Mouse (Mus musculus) thymus, postnatal 36 days (tissue): ENCODE measurements around the gene Nme7.

Source experiments
- DNase-seq, 2 experiments: peaks; one replicate each; pipeline ENCODE4 v3.0.0; 2022; ENCODE audit warnings: mixed read lengths in 2 of 2

Gene Nme7

GRCm38 (mm10) chr1:164440708-164441407 is 136.9 kb downstream of the Nme7 start:
- DNase-seq = no peak

- no peak for DNase-seq
Measured at GRCm38 (mm10) chr1:164441408-164441974, 137.6 kb downstream of the Nme7 start.

DNA sequence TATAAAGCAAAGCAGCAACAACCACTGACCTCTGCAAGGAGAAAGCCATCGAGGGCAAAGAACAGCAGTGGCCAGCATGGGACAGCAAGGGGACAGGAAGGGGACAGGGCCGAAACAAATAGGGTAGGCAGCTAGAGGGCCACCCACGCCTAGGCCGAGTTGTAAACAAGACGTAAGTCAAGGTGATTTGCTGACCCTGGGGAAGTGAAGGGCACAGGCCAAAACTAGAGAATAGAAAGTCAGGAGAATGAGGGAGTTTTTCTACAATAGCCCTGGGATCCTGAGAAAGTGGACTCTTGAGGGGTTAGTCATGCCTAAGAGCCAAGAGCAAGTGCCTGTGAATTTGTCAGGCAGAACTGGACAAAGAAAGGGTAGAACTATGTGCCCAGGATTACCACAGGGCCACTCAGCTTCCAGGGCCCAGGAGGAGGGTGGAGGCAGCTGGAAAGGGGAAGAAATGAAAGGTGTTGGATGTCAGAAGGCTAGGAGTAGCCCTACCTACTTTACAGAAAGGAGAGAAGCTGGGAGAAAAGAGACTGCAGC is 141.8 kb downstream of the Nme7 start:
- no peak for DNase-seq

DNA sequence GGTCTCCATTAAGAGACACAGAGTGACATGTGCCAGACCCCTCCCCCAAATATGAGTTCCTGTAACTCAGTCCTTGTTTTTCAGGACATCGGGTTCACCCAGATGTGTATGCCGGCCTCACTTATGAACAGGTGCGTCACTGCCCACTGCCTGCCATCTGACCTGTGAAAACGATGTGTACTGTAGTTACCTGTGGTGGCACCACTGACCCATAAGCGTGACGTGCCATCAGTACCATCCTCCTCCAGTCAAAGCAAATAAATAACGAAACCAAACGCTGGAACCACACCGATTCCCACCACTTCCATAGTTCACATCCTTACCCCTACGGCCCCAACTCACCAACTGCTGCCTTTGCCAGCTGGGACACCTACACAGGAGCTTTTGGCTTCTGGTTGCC is 142.6 kb downstream of the Nme7 start:
- no peak for DNase-seq

DNA sequence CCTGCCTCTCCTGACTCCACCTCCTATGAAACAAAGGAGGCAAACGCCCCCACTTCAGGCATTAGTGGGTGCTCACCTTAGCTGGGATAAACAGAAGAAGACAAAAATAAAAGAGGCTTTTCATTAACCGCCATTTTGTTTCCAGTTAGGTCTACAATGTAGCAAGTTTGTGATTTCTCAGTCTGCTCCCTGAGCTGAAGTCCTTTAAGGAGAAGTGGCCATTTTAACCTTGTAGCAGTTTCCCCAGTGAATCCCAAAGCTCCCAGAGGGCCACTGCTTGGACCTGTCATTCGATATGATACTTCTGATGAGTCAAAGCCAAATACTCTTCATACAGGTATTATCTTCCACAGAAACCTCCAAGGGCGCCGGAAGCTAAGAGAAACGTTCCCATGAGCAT is 143.6 kb downstream of the Nme7 start:
- no peak for DNase-seq

DNA sequence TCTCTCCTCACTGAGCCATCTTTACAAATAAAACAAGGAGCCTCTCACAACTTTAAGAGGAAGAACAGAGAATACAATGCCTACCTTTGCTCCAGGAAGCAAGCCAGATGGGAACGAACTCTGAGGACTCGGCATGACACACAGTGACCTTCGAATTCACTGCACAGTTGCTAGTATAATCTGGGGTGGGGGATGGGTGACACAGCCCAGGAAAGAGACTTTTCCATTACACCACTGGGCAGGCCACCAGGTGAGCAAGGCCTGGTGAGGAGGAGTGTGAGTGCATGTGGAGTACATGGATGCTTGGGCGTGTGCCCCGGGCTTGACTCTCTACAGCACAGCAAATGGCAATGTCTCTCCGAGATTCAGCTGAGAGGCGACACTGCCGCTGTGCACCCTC is 145.7 kb downstream of the Nme7 start:
- no peak for DNase-seq

GRCm38 (mm10) chr1:164450231-164450630 is 146.3 kb downstream of the Nme7 start:
- DNase-seq = no peak

DNA sequence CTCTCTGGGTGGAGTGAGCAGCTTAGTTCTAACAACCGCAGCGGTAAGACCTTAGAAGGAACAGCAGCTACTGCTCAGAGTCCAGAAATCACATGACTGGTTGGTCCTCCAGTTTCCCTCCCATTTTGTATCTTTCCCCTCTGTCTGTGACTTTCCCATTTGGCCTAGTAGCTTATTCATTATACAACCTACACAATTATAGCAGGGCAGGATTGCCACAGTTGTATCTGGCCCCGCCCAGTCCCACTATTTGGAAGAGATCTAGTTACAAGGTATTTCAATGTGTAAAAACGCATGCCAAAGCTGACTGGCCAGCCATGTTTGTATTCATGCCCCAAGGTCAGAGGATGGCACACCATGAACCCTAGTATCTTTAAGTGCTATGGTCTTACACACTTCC is 146.7 kb downstream of the Nme7 start:
- no peak for DNase-seq

DNA sequence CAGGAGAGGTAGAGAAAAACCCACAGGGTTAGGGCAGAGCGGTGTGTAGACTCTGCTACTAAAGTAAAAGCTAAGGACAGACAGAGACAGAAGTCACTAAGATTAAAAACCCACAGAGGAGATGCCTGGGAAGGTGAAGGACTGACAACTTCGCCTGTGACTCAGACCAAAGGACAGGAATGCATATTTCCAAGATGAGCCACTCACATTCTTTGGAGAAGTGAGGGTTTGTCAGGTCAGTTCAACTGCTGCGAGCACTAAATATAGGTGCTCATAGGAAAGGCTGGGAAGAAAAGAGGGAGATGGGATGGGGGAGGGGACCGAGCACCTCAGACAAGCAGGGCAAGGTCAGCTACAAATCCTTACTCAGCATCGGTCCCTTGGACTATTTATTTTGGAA is 147.4 kb downstream of the Nme7 start:
- DNase-seq = no peak

DNA sequence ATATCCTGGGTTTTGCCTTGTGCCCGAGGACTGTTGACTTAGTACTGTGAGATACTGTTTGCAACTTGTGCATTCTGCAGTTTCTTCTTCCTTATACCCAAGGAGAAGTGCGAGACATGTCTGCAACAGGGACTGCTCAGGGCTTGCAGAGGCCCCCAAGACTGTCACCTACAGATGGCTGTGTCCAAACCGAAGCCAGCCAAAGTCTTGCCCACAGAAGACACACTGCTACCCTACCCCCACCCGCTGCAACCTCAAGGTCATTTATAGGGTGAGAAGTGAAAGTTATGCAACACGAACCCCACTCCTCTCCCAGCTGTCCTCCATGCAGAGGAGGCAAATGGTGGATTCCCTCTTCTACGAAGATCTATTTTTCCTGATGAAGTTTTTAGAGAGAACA is 148.7 kb downstream of the Nme7 start:
- DNase-seq = peak in 1 of 2 experiments; percentile 14

DNA sequence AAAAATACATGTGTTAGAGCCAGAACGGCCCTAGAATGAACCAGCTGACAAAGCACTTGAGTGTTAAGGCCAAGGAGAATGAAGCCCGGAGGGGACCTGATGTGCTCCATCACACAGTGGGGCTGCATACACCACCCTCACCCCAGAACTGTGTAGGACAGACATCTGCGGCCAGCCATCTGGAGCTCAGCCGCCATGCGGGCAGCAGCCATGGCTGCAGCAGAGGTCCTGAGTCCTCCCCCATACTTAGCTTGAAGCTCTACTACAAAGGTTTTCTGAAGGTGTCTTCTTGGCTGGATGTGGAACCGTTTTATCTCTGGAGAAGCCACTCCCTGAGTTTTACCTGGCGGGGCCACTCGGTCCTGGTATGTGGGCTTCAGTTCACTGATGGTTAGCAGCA is 149.2 kb downstream of the Nme7 start:
- DNase-seq = peak in 1 of 2 experiments; percentile 36

DNA sequence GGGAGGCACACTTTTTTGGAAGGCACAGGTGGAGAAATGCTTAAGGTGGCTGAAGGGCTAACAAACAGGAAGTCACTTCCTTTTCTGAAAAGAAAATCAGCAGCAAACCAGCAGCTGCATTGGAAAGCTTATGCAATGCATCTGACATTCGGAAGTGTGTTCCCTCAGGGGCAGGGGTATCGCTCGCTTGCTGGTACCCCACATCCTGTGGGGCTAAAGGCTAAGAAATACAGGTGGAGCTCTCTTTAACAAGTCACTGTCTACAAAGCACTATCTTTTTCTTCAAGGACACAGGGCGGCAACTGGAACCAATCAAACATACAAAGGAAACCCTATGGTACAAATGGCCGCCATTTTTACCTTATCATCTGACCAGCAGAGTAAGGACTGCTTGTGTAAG is 149.8 kb downstream of the Nme7 start:
- peak; percentile 77 to 86 for DNase-seq

GRCm38 (mm10) chr1:164454747-164455400 is 151.0 kb downstream of the Nme7 start:
- DNase-seq = peak; percentile 21 to 35

DNA sequence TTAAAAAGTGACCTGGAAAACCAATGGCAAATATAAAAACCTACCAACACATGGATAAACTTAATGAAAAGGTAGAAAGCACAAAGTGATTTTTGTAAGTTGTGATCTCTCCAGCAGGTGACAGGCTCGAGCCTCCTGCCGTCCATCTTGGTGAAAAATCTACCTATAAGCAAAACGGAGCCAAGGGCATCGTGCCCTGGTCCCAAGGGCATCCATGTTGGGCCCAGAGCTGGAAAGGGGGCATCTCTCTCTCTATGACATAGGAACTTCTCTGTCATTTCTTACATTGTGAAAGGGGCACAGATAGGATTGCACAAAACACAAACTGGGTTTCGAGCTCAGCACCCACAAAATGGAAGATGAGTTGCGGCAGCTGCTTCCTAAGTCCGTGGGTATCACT is 151.7 kb downstream of the Nme7 start:
- DNase-seq = peak; percentile 13 to 38

GRCm38 (mm10) chr1:164456065-164456464 is 152.1 kb downstream of the Nme7 start:
- DNase-seq = peak in 1 of 2 experiments; percentile 16

- DNase-seq = peak; percentile 23 to 46
Measured at GRCm38 (mm10) chr1:164456731-164457130, 152.8 kb downstream of the Nme7 start.

DNA sequence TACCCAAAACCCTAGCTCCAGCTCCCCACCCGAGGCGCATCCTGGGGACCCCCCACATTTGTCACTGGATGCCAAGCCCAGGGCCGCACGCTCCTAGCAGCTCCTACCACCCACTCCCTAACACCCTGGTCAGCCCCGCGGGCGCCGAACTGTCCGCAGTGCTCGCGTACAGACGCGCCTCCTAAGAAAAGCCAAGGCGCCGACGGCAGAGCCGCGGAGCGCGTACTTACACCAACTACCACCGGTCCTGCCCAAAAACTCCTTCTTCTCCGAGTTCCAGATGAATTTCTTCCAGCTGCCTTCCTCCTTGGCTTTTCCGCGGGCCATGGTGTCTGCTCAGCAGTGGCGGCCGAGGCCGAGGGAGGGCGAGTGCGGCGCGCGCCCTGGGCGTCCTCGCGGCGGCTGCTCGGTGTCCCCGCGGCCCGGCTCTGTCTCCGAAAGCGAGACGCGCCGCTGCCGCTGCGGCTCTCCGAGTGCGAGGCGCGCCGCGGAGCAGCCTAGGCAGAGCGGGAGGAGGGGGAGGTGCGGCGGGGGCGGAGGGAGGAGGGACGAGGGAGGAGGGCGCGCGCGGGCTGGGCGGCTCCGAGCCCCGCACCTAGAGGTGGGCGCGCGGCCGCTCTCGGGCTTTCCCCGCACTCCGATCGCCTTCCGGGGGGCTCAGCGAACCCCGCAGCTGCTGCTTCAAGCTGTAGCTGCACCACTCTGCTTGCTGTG is 153.8 kb downstream of the Nme7 start:
- DNase-seq = peak; percentile 84 to 87

DNA sequence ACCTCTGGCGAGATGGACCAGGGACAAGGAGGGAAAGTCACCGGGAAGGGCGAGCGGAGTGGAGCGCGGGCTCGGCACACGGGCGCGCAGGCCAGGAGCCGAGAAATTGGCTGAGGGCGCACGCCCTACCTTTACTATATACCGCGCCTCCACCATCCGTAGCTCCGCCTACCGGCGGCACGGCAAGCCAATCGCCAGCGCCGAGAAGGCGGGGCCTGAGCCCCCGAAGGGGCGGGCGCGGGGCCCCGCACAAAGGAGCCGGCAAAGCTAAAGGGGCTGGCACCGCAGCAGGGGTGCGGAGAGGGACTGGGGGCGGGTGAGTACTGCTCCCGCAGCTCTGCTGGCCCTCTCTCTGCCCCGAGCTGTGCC is 154.3 kb downstream of the Nme7 start, which contains the start of gene Atp1b1:
TSS of gene Atp1b1 (minus strand) at position 111 of the 369 bp plus-strand sequence.
- peak; percentile 94 to 96 for DNase-seq

GRCm38 (mm10) chr1:164458621-164459051 is 154.7 kb downstream of the Nme7 start:
- DNase-seq = no peak

GRCm38 (mm10) chr1:164459127-164459905 is 155.4 kb downstream of the Nme7 start:
- DNase-seq = no peak

DNA sequence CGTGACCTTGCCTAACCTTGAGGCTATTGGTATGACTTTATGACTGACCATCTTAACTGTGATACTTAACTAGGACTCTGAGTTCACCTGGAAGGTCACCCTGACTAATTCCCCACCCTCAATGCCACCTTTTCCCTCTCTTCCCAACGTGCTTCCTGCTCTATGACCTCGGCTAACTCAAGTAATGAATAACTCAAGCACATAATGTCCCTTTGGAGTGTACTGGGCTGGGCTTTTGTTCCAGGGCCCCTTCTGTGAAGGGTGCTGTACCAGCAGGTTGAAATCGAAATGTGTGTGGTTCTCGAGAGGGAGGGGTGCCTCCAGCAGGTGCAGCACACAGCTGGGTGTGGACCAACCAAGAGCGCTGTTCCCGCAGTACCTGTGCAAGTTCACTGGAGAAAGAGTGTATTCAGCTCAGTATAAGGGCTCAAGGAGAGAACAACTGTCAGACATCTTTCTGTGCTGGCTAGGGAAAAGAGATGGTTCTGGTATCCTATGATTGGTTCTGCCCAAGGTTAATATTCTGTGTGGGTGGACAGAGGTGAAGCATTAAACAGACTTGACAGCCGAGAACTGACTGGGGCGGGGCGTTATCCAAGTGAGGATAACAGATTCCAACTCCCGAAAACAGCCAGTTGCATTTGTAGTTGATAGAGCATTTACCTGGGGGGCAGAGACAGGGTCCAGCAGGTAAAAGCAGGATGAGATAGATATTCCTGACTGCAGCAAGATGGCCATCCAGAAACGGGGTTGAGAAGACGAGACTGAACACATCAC is 157.2 kb downstream of the Nme7 start:
- peak in 1 of 2 experiments; percentile 35 for DNase-seq
